ENCODE assay signal across 8 mouse cellular contexts in genomic region chr6:88906369-88907108, GRCm38 (mm10). TPM values are rescaled to one million over a fixed set of nuclear protein-coding genes. Genes with fewer than 3 reads are reported as not detected.
DNase-seq lines count a peak whose midpoint lies in the region; ATAC-seq and TF ChIP-seq lines count a peak whose summit lies in the region.

No protein-coding gene starts in this region.

- 17% methylated on average over 16 of the region's 16 CpGs for WGBS in cerebellum, adult 2 months
- 16% methylated on average over 16 of the region's 16 CpGs for WGBS in forebrain, embryonic 16.5 days
- 22% methylated on average over 16 of the region's 16 CpGs for WGBS in hindbrain, embryonic 15.5 days

- peak; percentile 52 for DNase-seq in ovary, postnatal 14 days (ENCODE audit: low spot score)
- no peak for DNase-seq in ovary, postnatal 10 days (ENCODE audit: low spot score)
- peak; percentile 72 to 76 for DNase-seq in cerebellum, adult 2 months
- peak; percentile 50 to 71 for DNase-seq in left cerebral cortex, postnatal 10 days (ENCODE audit: extremely low spot score in 1 of 2, low spot score in 2 of 2)
- peak; percentile 51 for DNase-seq in right cerebral cortex, postnatal 25 days

- H3K9me3 ChIP-seq in forebrain, embryonic 16.5 days (ENCODE audit: control insufficient read depth, low read length) = no peaks in the 10 kb centered on the region
- no peaks in the 10 kb centered on the region for H3K9me3 ChIP-seq in hindbrain, embryonic 15.5 days
- H3K9me3 ChIP-seq in megakaryocyte, embryonic 14.5 days = no peaks in the 10 kb centered on the region

- H3K4me2 ChIP-seq in forebrain, embryonic 16.5 days (ENCODE audit: low read length) = peak overlapping the region; percentile 20; the same call in 1 of the 2 replicates
- peak overlapping the region; percentile 46 for H3K4me2 ChIP-seq in hindbrain, embryonic 15.5 days

- intact Hi-C loops in left cerebral cortex, postnatal 10 days (cut with DNase I) = no loop called here

- ATAC-seq in forebrain, embryonic 16.5 days = no peak
- peak; percentile 20; the same call in 1 of the 2 replicates for ATAC-seq in hindbrain, embryonic 15.5 days (ENCODE audit: low FRiP score, low read depth)

- H3K27me3 ChIP-seq in cerebellum, adult 2 months (ENCODE audit: control insufficient read depth, insufficient read depth, low read length) = no peaks in the 10 kb centered on the region
- H3K27me3 ChIP-seq in forebrain, embryonic 16.5 days (replicated peaks; ENCODE audit: control insufficient read depth, insufficient read depth, low read length) = no peaks in the 10 kb centered on the region
- no peaks in the 10 kb centered on the region for H3K27me3 ChIP-seq in hindbrain, embryonic 15.5 days
- H3K27me3 ChIP-seq in megakaryocyte, embryonic 14.5 days (replicated peaks) = no peaks in the 10 kb centered on the region

- H3K9ac ChIP-seq in forebrain, embryonic 16.5 days (replicated peaks; ENCODE audit: low read depth, low read length) = no peak overlapping the region
- no peak overlapping the region for H3K9ac ChIP-seq in hindbrain, embryonic 15.5 days

- TF ChIP-seq CTCF in cerebellum, adult 2 months (IDR thresholded peaks at IDR 0.05; ENCODE audit: borderline replicate concordance, insufficient read depth, low read depth, low read length) = peak; percentile 88

- no peak overlapping the region for H3K4me3 ChIP-seq in cerebellum, adult 2 months (replicated peaks; ENCODE audit: insufficient read depth, low read depth, low read length)
- no peak overlapping the region for H3K4me3 ChIP-seq in forebrain, embryonic 16.5 days (replicated peaks; ENCODE audit: low read length)
- no peak overlapping the region for H3K4me3 ChIP-seq in hindbrain, embryonic 15.5 days
- H3K4me3 ChIP-seq in megakaryocyte, embryonic 14.5 days (replicated peaks) = peak overlapping the region; percentile 56

- H3K27ac ChIP-seq in cerebellum, adult 2 months (ENCODE audit: insufficient read depth, low read length) = no peak overlapping the region
- H3K27ac ChIP-seq in forebrain, embryonic 16.5 days (ENCODE audit: low read length) = no peak overlapping the region
- no peak overlapping the region for H3K27ac ChIP-seq in hindbrain, embryonic 15.5 days (replicated peaks)

- no peaks in the 10 kb centered on the region for H3K36me3 ChIP-seq in forebrain, embryonic 16.5 days (ENCODE audit: control insufficient read depth, insufficient read depth)
- H3K36me3 ChIP-seq in hindbrain, embryonic 15.5 days = no peaks in the 10 kb centered on the region; the same call in 1 of the 2 replicates
- peaks cover 71% of the 10 kb centered on the region for H3K36me3 ChIP-seq in megakaryocyte, embryonic 14.5 days (replicated peaks; ENCODE audit: low read length)

- H3K4me1 ChIP-seq in cerebellum, adult 2 months (ENCODE audit: control insufficient read depth, insufficient read depth, low read length) = peaks cover 42% of the 10 kb centered on the region
- H3K4me1 ChIP-seq in forebrain, embryonic 16.5 days (replicated peaks; ENCODE audit: control insufficient read depth, insufficient read depth, low read length) = peaks cover 20% of the 10 kb centered on the region
- peaks cover 39% of the 10 kb centered on the region for H3K4me1 ChIP-seq in hindbrain, embryonic 15.5 days (replicated peaks)
- H3K4me1 ChIP-seq in megakaryocyte, embryonic 14.5 days = peaks cover 75% of the 10 kb centered on the region

- TF ChIP-seq POLR2A in cerebellum, adult 2 months (IDR thresholded peaks at IDR 0.05; ENCODE audit: borderline replicate concordance, insufficient read depth, low read length) = no peak

RNA-seq across cellular contexts. Expression of gene Tpra1, which starts 4.5 kb away (rescaled TPM):
- polyA plus RNA-seq in cerebellum, adult 2 months (2012; rRNA removed) = 206 and 236 TPM in 2 replicates
- 56.9 and 70.0 TPM in 2 replicates for polyA plus RNA-seq in forebrain, embryonic 16.5 days (2015; fragmentation: Nextera tagmentation; extraction: Ambion mirVana)
- polyA plus RNA-seq in hindbrain, embryonic 15.5 days (2015; fragmentation: Nextera tagmentation; extraction: Ambion mirVana) = 81.7 and 94.2 TPM in 2 replicates
- total RNA-seq in left cerebral cortex, postnatal 10 days (2021) = 10 to 100 TPM; 34.2 to 34.9 TPM
- 102 and 155 TPM in 2 replicates for polyA plus RNA-seq in megakaryocyte, embryonic 14.5 days (2012; ENCODE audit: insufficient read depth, low replicate concordance)

RNA-seq across cellular contexts. Expression of gene Mcm2, which starts 8.0 kb away (rescaled TPM):
- polyA plus RNA-seq in cerebellum, adult 2 months (2012; rRNA removed) = 7.5 and 9.8 TPM in 2 replicates
- 60.2 and 64.6 TPM in 2 replicates for polyA plus RNA-seq in forebrain, embryonic 16.5 days (2015; fragmentation: Nextera tagmentation; extraction: Ambion mirVana)
- polyA plus RNA-seq in hindbrain, embryonic 15.5 days (2015; fragmentation: Nextera tagmentation; extraction: Ambion mirVana) = 34.0 and 36.2 TPM in 2 replicates
- total RNA-seq in left cerebral cortex, postnatal 10 days (2021) = 1 to 10 TPM; 6.1 to 6.5 TPM
- polyA plus RNA-seq in megakaryocyte, embryonic 14.5 days (2012; ENCODE audit: insufficient read depth, low replicate concordance) = 133 and 188 TPM in 2 replicates

RNA-seq across cellular contexts. Expression of gene Podxl2, which starts 31.7 kb away (rescaled TPM):
- polyA plus RNA-seq in cerebellum, adult 2 months (2012; rRNA removed) = 538 and 541 TPM in 2 replicates
- polyA plus RNA-seq in forebrain, embryonic 16.5 days (2015; fragmentation: Nextera tagmentation; extraction: Ambion mirVana) = 592 and 647 TPM in 2 replicates
- polyA plus RNA-seq in hindbrain, embryonic 15.5 days (2015; fragmentation: Nextera tagmentation; extraction: Ambion mirVana) = 584 and 747 TPM in 2 replicates
- 100 to 1,000 TPM; 291 to 304 TPM for total RNA-seq in left cerebral cortex, postnatal 10 days (2021)
- polyA plus RNA-seq in megakaryocyte, embryonic 14.5 days (2012; ENCODE audit: insufficient read depth, low replicate concordance) = 1.2 and 3.2 TPM in 2 replicates

Comparison
In these comparisons a context has a peak if more than half of its experiments do, and no peak if none do; other contexts are left out.
1. RNA of gene Podxl2, which starts 31.7 kb away (polyA plus RNA-seq): 584 to 747 TPM in hindbrain, embryonic 15.5 days, 592 to 647 TPM in forebrain, embryonic 16.5 days and 538 to 541 TPM in cerebellum, adult 2 months; 1.2 to 3.2 TPM in megakaryocyte, embryonic 14.5 days; every median in the first group is over 100 times any median in the second.